Mouse (Mus musculus): ENCODE measurements around the gene Vmn1r129. TPM values are rescaled to one million over a fixed set of nuclear protein-coding genes. Genes with fewer than 3 reads are reported as not detected.
"Not testable (repeated sequence)": the region's sequence is repeated elsewhere in the genome, so short reads cannot be mapped to it uniquely, and the experiment has no call there.

Vmn1r129 gene
- polyA plus RNA-seq (2012; rRNA removed), result not detected in 2 replicates

- H3K36me3 ChIP-seq (ENCODE audit: control insufficient read depth, insufficient read depth, low read length); H3K4me1 ChIP-seq (ENCODE audit: control insufficient read depth, insufficient read depth, insufficient read length); H3K27ac ChIP-seq (ENCODE audit: insufficient read depth, low read length); H3K27me3 ChIP-seq (ENCODE audit: control insufficient read depth, insufficient read depth, low read length); H3K4me3 ChIP-seq (ENCODE audit: extremely low read depth, insufficient read depth, insufficient read length); DNase-seq (ENCODE audit: low read depth in 1 of 2, low spot score in 2 of 2): not testable (repeated sequence)
- no CpG with 5 or more reads among the region's 1 CpGs for WGBS
Measured at GRCm38 (mm10) chr7:21361191-21361590, at the start of gene Vmn1r129. Gene Vmn1r129 (minus strand): TSS chr7:21361291.

- DNase-seq (ENCODE audit: low read depth in 1 of 2, low spot score in 2 of 2); H3K4me3 ChIP-seq (ENCODE audit: extremely low read depth, insufficient read depth, insufficient read length); H3K36me3 ChIP-seq (ENCODE audit: control insufficient read depth, insufficient read depth, low read length); H3K4me1 ChIP-seq (ENCODE audit: control insufficient read depth, insufficient read depth, insufficient read length); H3K27ac ChIP-seq (ENCODE audit: insufficient read depth, low read length); H3K27me3 ChIP-seq (ENCODE audit: control insufficient read depth, insufficient read depth, low read length): not testable (repeated sequence)
- WGBS, result 76% methylated on average over 1 of the region's 1 CpGs
Measured at GRCm38 (mm10) chr7:21349073-21349472, 12.0 kb downstream of the Vmn1r129 start, which contains the start of gene Vmn1r128. Gene Vmn1r128 (plus strand): TSS chr7:21349373.

- H3K27ac ChIP-seq (ENCODE audit: insufficient read depth, low read length); H3K4me3 ChIP-seq (ENCODE audit: extremely low read depth, insufficient read depth, insufficient read length); H3K36me3 ChIP-seq (ENCODE audit: control insufficient read depth, insufficient read depth, low read length); DNase-seq (ENCODE audit: low read depth in 1 of 2, low spot score in 2 of 2); H3K27me3 ChIP-seq (ENCODE audit: control insufficient read depth, insufficient read depth, low read length); H3K4me1 ChIP-seq (ENCODE audit: control insufficient read depth, insufficient read depth, insufficient read length): not testable (repeated sequence)
- no CpG with 5 or more reads among the region's 3 CpGs for WGBS
Measured at GRCm38 (mm10) chr7:21319761-21320160, 41.3 kb downstream of the Vmn1r129 start, which contains the start of gene Vmn1r127. Gene Vmn1r127 (minus strand): TSS chr7:21319861.

Other genes with a start within 250 kb of the Vmn1r129 start
- gene Vmn1r122, start 227.2 kb downstream of the Vmn1r129 start, polyA plus RNA-seq (2012; rRNA removed), result not detected in 2 replicates
- not detected in 2 replicates for gene Vmn1r123, start 199.1 kb downstream of the Vmn1r129 start, polyA plus RNA-seq (2012; rRNA removed)
- gene Gm5157, start 170.9 kb downstream of the Vmn1r129 start, polyA plus RNA-seq (2012; rRNA removed), result not detected in 2 replicates
- gene Vmn1r124, start 100.7 kb downstream of the Vmn1r129 start, polyA plus RNA-seq (2012; rRNA removed), result not detected in 2 replicates
- gene Vmn1r125, start 89.1 kb downstream of the Vmn1r129 start, polyA plus RNA-seq (2012; rRNA removed), result not detected in 2 replicates
- gene Vmn1r126, start 59.8 kb downstream of the Vmn1r129 start, polyA plus RNA-seq (2012; rRNA removed), result not detected in 2 replicates
- not detected in 2 replicates for gene Vmn1r127, start 41.4 kb downstream of the Vmn1r129 start, polyA plus RNA-seq (2012; rRNA removed)
- not detected in 2 replicates for gene Vmn1r128, start 11.9 kb downstream of the Vmn1r129 start, polyA plus RNA-seq (2012; rRNA removed)
- gene Gm6882, start 71.5 kb upstream of the Vmn1r129 start, polyA plus RNA-seq (2012; rRNA removed), result not detected in 2 replicates
- gene Vmn1r130, start 150.5 kb upstream of the Vmn1r129 start, polyA plus RNA-seq (2012; rRNA removed), result not detected in 2 replicates
- not detected in 2 replicates for gene Vmn1r131, start 184.8 kb upstream of the Vmn1r129 start, polyA plus RNA-seq (2012; rRNA removed)